Mouse (Mus musculus) ES-CJ7 (cell line): ENCODE results near the gene Aqp11.

Source experiments
- DNase-seq: peaks from one replicate; pipeline ENCODE4 v3.0.0; 2011; ENCODE audit warnings: low read depth, low spot score

The Aqp11 gene

DNA sequence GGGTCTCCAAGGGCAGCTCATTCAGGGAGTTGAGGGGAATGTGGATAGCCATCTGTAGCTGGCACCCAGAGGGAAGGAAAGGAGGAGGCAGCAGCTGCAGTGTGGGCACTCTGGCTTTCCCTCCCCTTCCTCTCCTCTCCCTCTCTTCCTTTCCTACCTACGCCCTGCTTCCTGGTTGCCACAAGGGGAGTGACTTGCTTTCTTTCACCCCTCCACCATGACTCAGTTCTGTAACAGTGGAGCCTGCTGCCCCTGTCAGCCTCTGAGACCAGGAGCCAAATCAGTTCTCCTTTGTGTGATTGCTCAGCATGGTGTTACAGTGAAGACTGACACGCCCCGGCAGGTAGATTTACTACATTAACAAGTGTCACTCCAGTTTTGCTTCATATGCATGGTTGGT, 28.9 kb downstream of the Aqp11 start:
- DNase-seq, result peak; percentile 26

DNA sequence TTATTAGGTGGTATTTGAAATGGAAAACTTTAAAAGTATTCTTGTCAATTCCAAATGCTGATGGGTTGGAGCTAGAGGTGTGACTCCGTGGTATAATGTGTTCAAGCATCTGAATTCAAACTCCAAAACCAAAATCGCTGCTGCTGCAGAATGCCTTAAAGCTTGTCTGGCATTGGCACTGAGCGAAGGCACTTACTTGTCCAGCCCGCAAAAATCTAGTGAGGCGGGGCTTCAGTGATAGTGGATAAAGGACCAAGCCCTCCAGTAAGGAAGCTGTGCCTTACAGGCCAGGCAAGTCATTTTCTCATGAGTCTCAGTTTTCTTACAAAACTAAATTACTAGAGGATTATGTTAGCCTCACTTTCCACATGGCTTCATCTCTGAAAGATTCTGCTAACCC, 30.3 kb downstream of the Aqp11 start:
- no peak for DNase-seq

DNA sequence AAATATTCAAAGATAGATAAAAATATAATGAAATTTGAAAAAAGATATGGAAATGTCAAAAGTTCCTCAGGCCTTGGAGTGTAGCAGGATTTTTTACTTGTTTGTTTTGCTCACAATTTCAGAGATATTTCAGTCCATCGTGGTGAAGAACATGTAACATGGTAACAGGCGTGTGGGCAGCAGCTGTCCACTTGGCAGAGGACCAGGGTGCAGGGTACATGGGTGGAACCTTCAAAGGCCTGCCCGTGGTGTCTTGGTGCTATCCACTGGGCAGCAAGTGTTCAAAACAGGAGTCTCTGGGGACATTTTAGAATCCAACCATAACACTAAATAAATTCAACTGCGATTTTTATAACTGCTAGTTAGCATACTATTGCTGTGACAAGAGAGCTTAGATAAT, 31.0 kb downstream of the Aqp11 start:
- DNase-seq, result no peak

DNA sequence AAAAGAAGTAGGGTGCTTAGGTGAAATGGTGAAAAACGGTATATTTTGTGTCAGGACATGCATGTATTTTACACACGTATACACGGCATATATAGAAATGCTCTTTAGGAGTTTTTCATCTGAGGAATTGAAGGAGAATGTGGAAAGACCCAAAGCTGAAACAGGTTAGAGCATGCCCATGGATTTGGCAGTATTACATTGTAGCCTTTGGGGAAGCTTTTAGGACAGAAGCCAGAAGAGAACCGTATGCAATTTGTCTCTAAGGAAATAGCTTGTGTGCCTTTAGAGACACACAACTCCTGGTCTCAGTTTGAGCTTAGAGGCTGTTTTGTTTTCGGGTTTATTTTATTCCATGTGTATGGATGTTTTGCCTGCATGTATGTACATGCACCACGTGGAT, 37.0 kb downstream of the Aqp11 start:
- DNase-seq, result no peak

DNA sequence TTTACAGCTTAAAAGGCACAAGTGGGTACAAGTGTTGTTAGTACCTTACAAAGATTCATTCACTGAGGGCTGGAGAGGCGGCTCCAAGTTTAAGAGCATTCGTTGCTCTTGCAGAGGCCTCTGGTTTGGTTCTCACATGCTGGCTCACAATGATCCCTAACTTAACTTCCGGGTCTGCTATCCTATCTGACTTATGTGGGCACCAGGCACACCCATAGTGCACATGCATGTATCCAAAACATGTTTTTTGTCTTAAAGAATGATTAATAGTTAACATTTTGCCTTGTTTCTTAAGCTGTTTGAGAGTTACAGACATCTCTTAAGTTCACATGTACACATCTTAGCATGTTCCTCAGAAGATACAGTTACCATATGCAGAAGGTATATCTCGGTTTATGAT, 37.9 kb downstream of the Aqp11 start:
- no peak for DNase-seq

DNA sequence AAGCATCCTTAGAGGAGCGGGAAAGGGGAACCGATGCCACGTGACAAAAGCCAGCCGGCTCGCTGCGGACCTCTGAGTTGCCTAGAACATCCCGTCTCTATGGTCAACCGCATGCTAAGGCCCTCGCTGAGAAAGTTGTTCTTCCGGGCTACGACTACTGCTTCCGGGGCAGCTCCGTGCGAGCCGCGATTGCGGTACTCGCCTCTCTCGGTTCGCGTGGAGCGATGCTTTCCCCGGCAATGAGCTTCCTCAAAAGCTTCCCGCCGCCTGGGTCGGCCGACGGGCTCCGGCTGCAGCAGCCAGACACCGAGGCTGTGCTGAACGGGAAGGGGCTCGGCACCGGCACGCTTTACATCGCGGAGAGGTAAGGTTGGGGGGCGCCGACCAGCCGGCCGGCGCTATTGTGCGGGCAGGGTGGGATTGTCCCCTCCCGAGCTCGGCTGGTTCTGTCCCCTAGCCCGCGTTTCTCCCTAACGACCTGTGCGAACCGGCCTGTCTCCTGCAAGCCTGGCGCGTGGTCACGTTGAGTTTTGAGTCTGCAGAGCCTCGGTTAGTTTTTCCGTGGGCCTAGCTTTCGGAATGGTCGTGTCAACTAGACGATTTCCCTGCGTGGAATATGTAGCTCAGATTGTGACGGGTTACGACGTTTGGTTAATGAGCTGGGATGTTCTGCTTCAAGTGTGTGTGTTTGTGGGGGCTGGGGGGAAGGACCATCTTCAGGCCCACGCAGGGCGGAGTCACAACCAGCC, 41.4 kb downstream of the Aqp11 start, which contains the start of gene Clns1a:
Gene Clns1a, plus strand, starts transcription at position 129 of the 749 bp plus-strand sequence.
- DNase-seq, result peak; percentile 94

DNA sequence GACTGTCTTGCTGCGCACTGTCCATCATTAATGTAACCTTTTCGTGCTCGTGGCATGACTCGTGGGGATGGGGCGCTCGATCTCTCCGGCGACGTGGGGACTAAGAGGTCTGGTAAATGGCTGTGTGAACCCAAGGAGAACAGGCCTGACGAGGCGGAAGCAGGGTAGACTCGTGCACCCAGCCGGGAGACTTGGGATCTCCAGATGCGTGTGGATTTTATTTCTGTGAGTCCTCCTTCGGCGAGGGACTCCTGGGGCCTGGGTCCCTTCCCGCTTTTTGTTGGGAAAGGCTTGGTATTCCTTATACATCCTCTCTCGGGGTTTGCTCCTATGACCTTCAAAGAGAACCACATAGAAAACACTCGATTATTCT, 42.0 kb downstream of the Aqp11 start:
- peak; percentile 48 for DNase-seq

DNA sequence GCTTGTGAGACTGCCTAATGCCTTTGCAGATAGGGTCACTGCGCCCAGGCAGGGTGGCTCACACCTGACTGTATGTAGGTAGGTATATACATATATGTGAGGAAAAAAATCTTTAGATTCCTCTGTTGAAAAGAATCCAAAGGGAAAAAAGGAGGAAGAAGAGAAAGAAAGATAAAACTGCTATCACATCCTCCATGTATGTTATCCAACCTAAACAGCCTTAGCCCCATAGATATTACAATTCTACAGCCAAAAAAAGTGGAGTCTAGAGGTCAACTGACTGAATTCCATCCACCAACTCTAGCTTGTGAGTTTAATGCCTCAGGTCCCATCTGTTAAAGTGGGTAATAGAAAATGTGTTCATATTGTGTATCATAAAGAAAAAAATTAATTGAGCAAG, 42.6 kb downstream of the Aqp11 start:
- no peak for DNase-seq

DNA sequence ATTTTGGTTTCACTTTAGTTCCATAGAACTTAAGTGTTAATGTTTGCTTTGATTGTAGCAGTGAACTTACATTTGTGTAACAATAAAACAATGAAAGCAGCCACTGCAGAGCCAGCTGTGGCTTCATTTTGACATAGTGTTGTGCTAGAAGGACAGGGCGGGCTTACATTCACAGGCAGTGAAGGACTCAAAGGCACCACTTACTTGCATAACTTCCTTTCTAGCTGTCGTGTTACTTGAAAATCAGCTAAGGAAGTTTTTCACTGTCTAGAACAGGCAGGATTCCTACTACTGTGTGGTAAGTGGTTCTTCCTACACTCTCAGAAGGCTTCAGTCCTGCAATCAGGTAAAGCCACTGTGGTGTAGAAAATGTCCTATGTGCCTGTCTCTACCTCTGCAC, 50.3 kb downstream of the Aqp11 start:
- DNase-seq, result no peak

DNA sequence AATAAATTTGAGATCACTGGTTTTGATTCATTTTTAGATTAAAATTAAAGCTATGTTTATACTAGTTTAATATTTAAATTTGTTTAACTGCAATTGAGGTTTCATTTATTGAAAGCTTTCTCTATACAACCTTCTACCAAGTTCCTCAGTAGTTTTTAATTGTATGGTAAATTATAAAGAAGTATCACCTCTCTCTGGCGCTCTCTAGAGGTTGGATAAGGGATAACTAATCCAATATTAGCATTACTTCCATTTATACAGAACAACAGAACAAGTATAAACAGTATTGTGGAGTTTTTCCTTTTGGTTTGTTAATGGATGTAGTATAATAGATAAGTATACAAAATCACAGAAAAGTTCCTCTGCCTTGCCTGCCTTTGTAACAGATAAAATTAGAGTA, 58.9 kb downstream of the Aqp11 start:
- DNase-seq, result no peak
